Mouse (Mus musculus) small intestine, adult 2 months (tissue): Measurements from ENCODE around the gene Mfsd2b. TPM values are rescaled to one million over a fixed set of nuclear protein-coding genes. Genes with fewer than 3 reads are reported as not detected.

Source experiments
- H3K27ac ChIP-seq: fragments of 200-500 bp; 2 replicates; pipeline ENCODE4 v1.5.1; 2012; ENCODE audit warnings: low read depth, low read length, control low read depth, inconsistent platforms; ENCODE audit not compliant: insufficient read depth
- H3K27me3 ChIP-seq: fragments of 200-500 bp; 2 replicates; pipeline ENCODE4 v1.6.1; 2012; ENCODE audit warnings: mild to moderate bottlenecking, moderate library complexity, low read length, inconsistent platforms; ENCODE audit not compliant: control insufficient read depth, insufficient read depth
- H3K36me3 ChIP-seq: fragments of 200-500 bp; 2 replicates; pipeline ENCODE4 v1.6.1; 2012; ENCODE audit warnings: mild to moderate bottlenecking, low read length, control low read depth, inconsistent platforms; ENCODE audit not compliant: control insufficient read depth, insufficient read depth
- H3K4me1 ChIP-seq: fragments of 200-500 bp; 2 replicates; pipeline ENCODE4 v1.6.1; 2012; ENCODE audit warnings: low read length, inconsistent platforms, mixed read lengths; ENCODE audit not compliant: control insufficient read depth, insufficient read depth, insufficient read length
- H3K4me3 ChIP-seq: fragments of 200-500 bp; 2 replicates; pipeline ENCODE4 v1.5.1; 2012; ENCODE audit warnings: low read depth, mild to moderate bottlenecking, control low read depth, inconsistent platforms, low read length, moderate library complexity
- CTCF ChIP-seq: fragments of 200-500 bp; IDR thresholded peaks from 2 replicates; pipeline ENCODE4 v1.5.1; 2012; ENCODE audit warnings: low read depth, mild to moderate bottlenecking, control low read depth, inconsistent platforms, low read length, moderate library complexity, mixed read lengths; ENCODE audit not compliant: insufficient replicate concordance, insufficient read length; ENCODE audit errors: extremely low read depth
- POLR2A ChIP-seq: fragments of 200-500 bp; IDR thresholded peaks from 2 replicates; pipeline ENCODE4 v1.6.1; 2012; ENCODE audit warnings: low read depth, mild to moderate bottlenecking, control low read depth, inconsistent platforms, low read length, moderate library complexity
- WGBS: fragments of 180-500 bp; shearing (Covaris S2); methylation state at CpG from one replicate; pipeline ENCODE4 v1.1.7; 2018; 5-methylcytosine and 5-hydroxymethylcytosine counted together
- polyA plus RNA-seq: library from polyadenylated mRNA; depleted of rRNA; stranded (reverse); fragments of >200 nt; gene quantifications from 2 replicates; pipeline ENCODE4 v1.2.3, GENCODE M21; 2012

Mfsd2b gene
- polyA plus RNA-seq, 1 experiment: 6.1 TPM

- TF ChIP-seq POLR2A: no peak
- TF ChIP-seq CTCF: peak; percentile 38; the same call in 1 of the 2 replicates
- WGBS: 96% methylated on average over 5 of the region's 5 CpGs
- Histone ChIP-seq H3K4me3 (no peak overlapping the region), H3K27ac (no peak overlapping the region), H3K27me3 (no peaks in the 10 kb centered on the region), H3K4me1 (no peaks in the 10 kb centered on the region), H3K36me3 (no peaks in the 10 kb centered on the region)
Measured at GRCm38 (mm10) chr12:4856160-4856559, 18.0 kb downstream of the Mfsd2b start.

- Histone ChIP-seq H3K36me3 (no peaks in the 10 kb centered on the region), H3K27me3 (no peaks in the 10 kb centered on the region; the same call in 1 of the 2 replicates), H3K27ac (no peak overlapping the region), H3K4me1 (peaks cover 6% of the 10 kb centered on the region), H3K4me3 (peak overlapping the region; percentile 49)
- WGBS: under 1% methylated on average over 12 of the region's 12 CpGs
- TF ChIP-seq CTCF (no peak), POLR2A (no peak)
Measured at GRCm38 (mm10) chr12:4843741-4844140, 30.4 kb downstream of the Mfsd2b start.

- Histone ChIP-seq H3K4me1 (peaks cover 6% of the 10 kb centered on the region), H3K27ac (peak within 1 kb of the TSS; percentile 52; the same call in 1 of the 2 replicates), H3K4me3 (peak within 1 kb of the TSS; percentile 97), H3K27me3 (no peaks in the 10 kb centered on the region; the same call in 1 of the 2 replicates), H3K36me3 (no peaks in the 10 kb centered on the region)
- WGBS: under 1% methylated on average over 30 of the region's 30 CpGs
- TF ChIP-seq POLR2A (peak; percentile 41; the same call in 1 of the 2 replicates), CTCF (no peak)
Measured at GRCm38 (mm10) chr12:4842890-4843597, 31.1 kb downstream of the Mfsd2b start, which contains the start of gene Wdcp. Gene Wdcp, plus strand, starts transcription at chr12:4843303.

GRCm38 (mm10) chr12:4842456-4842855, 31.7 kb downstream of the Mfsd2b start:
- no peak for TF ChIP-seq CTCF
- H3K4me1 ChIP-seq: peaks cover 6% of the 10 kb centered on the region
- WGBS: 91% methylated on average over 8 of the region's 8 CpGs
- no peaks in the 10 kb centered on the region; the same call in 1 of the 2 replicates for H3K27me3 ChIP-seq
- H3K27ac ChIP-seq: no peak overlapping the region
- H3K4me3 ChIP-seq: no peak overlapping the region
- no peaks in the 10 kb centered on the region for H3K36me3 ChIP-seq

- no peak within 1 kb of the TSS for H3K27ac ChIP-seq
- H3K4me3 ChIP-seq: peak within 1 kb of the TSS; percentile 65
- no peaks in the 10 kb centered on the region for H3K36me3 ChIP-seq
- H3K4me1 ChIP-seq: peaks cover 11% of the 10 kb centered on the region
- H3K27me3 ChIP-seq: no peaks in the 10 kb centered on the region; the same call in 1 of the 2 replicates
- 1% methylated on average over 37 of the region's 37 CpGs for WGBS
- no peak for TF ChIP-seq CTCF
Measured at GRCm38 (mm10) chr12:4841392-4841887, 32.7 kb downstream of the Mfsd2b start, which contains the start of gene Fkbp1b. Gene Fkbp1b, minus strand, starts transcription at chr12:4841591.

- Histone ChIP-seq H3K27ac (no peak overlapping the region), H3K4me3 (peak overlapping the region; percentile 65), H3K4me1 (peaks cover 11% of the 10 kb centered on the region), H3K27me3 (no peaks in the 10 kb centered on the region; the same call in 1 of the 2 replicates), H3K36me3 (no peaks in the 10 kb centered on the region)
- WGBS: 7% methylated on average over 11 of the region's 11 CpGs
- TF ChIP-seq CTCF (no peak), POLR2A (no peak)
Measured at GRCm38 (mm10) chr12:4840741-4841140, 33.4 kb downstream of the Mfsd2b start.

- Histone ChIP-seq H3K4me3 (no peak overlapping the region), H3K27me3 (no peaks in the 10 kb centered on the region; the same call in 1 of the 2 replicates), H3K36me3 (no peaks in the 10 kb centered on the region), H3K27ac (no peak overlapping the region), H3K4me1 (peaks cover 11% of the 10 kb centered on the region)
- 48% methylated on average over 6 of the region's 6 CpGs for WGBS
- TF ChIP-seq CTCF (no peak), POLR2A (no peak)
Measured at GRCm38 (mm10) chr12:4840010-4840409, 34.1 kb downstream of the Mfsd2b start.

GRCm38 (mm10) chr12:4836959-4837358, 37.2 kb downstream of the Mfsd2b start:
- TF ChIP-seq CTCF: no peak
- TF ChIP-seq POLR2A: no peak
- Histone ChIP-seq H3K27ac (no peak overlapping the region), H3K27me3 (no peaks in the 10 kb centered on the region; the same call in 1 of the 2 replicates), H3K4me1 (peaks cover 11% of the 10 kb centered on the region), H3K4me3 (no peak overlapping the region), H3K36me3 (no peaks in the 10 kb centered on the region)
- 36% methylated on average over 4 of the region's 4 CpGs for WGBS
